Mouse (Mus musculus) ES-Bruce4 (cell line): Measurements from ENCODE around the gene Cep83. TPM values are rescaled to one million over a fixed set of nuclear protein-coding genes. Genes with fewer than 3 reads are reported as not detected.

Experiments used
- H3K27ac ChIP-seq: 2 replicates; pipeline ENCODE4 v1.5.1; 2012; ENCODE audit warnings: low read length, inconsistent platforms; ENCODE audit not compliant: insufficient read depth
- H3K27me3 ChIP-seq: 2 replicates; pipeline ENCODE4 v1.6.1; 2012; ENCODE audit warnings: mild to moderate bottlenecking, low read length, inconsistent platforms; ENCODE audit not compliant: control insufficient read depth, poor library complexity, insufficient read depth, severe bottlenecking
- H3K36me3 ChIP-seq: 2 replicates; pipeline ENCODE4 v1.6.1; 2012; ENCODE audit warnings: inconsistent platforms, mild to moderate bottlenecking, low read length, moderate library complexity; ENCODE audit not compliant: control insufficient read depth, poor library complexity, insufficient read depth, severe bottlenecking
- H3K4me1 ChIP-seq: one replicate; pipeline ENCODE4 v1.8.1; 2011; ENCODE audit warnings: low read length; ENCODE audit not compliant: control insufficient read depth, insufficient read depth
- H3K4me3 ChIP-seq: 2 replicates; pipeline ENCODE4 v1.5.1; 2011; ENCODE audit warnings: low read depth, mild to moderate bottlenecking, low read length
- H3K9ac ChIP-seq: 2 replicates; pipeline ENCODE4 v1.6.1; 2012; ENCODE audit warnings: low read depth, mild to moderate bottlenecking, inconsistent platforms; ENCODE audit not compliant: poor library complexity, severe bottlenecking
- H3K9me3 ChIP-seq: replicated peaks from 2 replicates; pipeline ENCODE4 v1.6.1; 2012; ENCODE audit warnings: mild to moderate bottlenecking, low read length, inconsistent platforms; ENCODE audit not compliant: control insufficient read depth, poor library complexity, insufficient read depth, severe bottlenecking
- CTCF ChIP-seq: IDR thresholded peaks from one replicate; pipeline ENCODE4 v1.8.1; 2011; ENCODE audit warnings: low read depth, low read length
- EP300 ChIP-seq: IDR thresholded peaks from 2 replicates; pipeline ENCODE4 v1.6.1; 2011; ENCODE audit warnings: low read depth, low read length; ENCODE audit not compliant: insufficient read depth
- POLR2A ChIP-seq: IDR thresholded peaks from one replicate; pipeline ENCODE4 v1.8.1; 2011; ENCODE audit warnings: low read length; ENCODE audit not compliant: insufficient read depth
- polyA plus RNA-seq: library from polyadenylated mRNA; stranded (reverse); fragments of >200 nt; gene quantifications from 2 replicates; pipeline ENCODE4 v1.2.4, GENCODE M21; 2011; ENCODE audit warnings: low read depth; ENCODE audit not compliant: missing spikeins, insufficient read depth, insufficient read length

Cep83 gene
- polyA plus RNA-seq, 1 experiment, result 52.7 TPM

GRCm38 (mm10) chr10:94687801-94688419, 544 bp upstream of the Cep83 start:
- H3K36me3 ChIP-seq, result no peaks in the 10 kb centered on the region
- peaks cover 8% of the 10 kb centered on the region for H3K9me3 ChIP-seq
- H3K4me1 ChIP-seq, result no peaks in the 10 kb centered on the region
- peak overlapping the region; percentile 80 for H3K4me3 ChIP-seq
- H3K27me3 ChIP-seq, result no peaks in the 10 kb centered on the region
- peak overlapping the region; percentile 86 for H3K9ac ChIP-seq
- H3K27ac ChIP-seq, result 0 out of 2 replicates have a peak overlapping the region, but pooled peaks have one; percentile 20
- TF ChIP-seq EP300, result no peak
- no peak for TF ChIP-seq CTCF
- TF ChIP-seq POLR2A, result no peak

GRCm38 (mm10) chr10:94689176-94689510, 689 bp downstream of the Cep83 start:
- Histone ChIP-seq H3K9ac (peak overlapping the region; percentile 86), H3K36me3 (no peaks in the 10 kb centered on the region), H3K27ac (peak overlapping the region; percentile 48; the same call in 1 of the 2 replicates), H3K4me1 (no peaks in the 10 kb centered on the region), H3K9me3 (peaks cover 12% of the 10 kb centered on the region), H3K27me3 (no peaks in the 10 kb centered on the region), H3K4me3 (peak overlapping the region; percentile 94)
- TF ChIP-seq POLR2A (no peak), CTCF (no peak), EP300 (no peak)

GRCm38 (mm10) chr10:94690376-94690775, 1.9 kb downstream of the Cep83 start:
- Histone ChIP-seq H3K4me3 (no peak overlapping the region), H3K27ac (no peak overlapping the region), H3K36me3 (no peaks in the 10 kb centered on the region), H3K9me3 (peaks cover 20% of the 10 kb centered on the region), H3K27me3 (no peaks in the 10 kb centered on the region), H3K9ac (no peak overlapping the region), H3K4me1 (no peaks in the 10 kb centered on the region)
- TF ChIP-seq CTCF, result no peak
- TF ChIP-seq POLR2A, result no peak
- TF ChIP-seq EP300, result no peak

GRCm38 (mm10) chr10:94692163-94692562, 3.7 kb downstream of the Cep83 start:
- Histone ChIP-seq H3K4me3 (no peak overlapping the region), H3K36me3 (no peaks in the 10 kb centered on the region), H3K9me3 (peaks cover 20% of the 10 kb centered on the region), H3K27ac (no peak overlapping the region), H3K9ac (no peak overlapping the region), H3K27me3 (no peaks in the 10 kb centered on the region), H3K4me1 (no peaks in the 10 kb centered on the region)
- no peak for TF ChIP-seq POLR2A
- no peak for TF ChIP-seq EP300
- TF ChIP-seq CTCF, result no peak

GRCm38 (mm10) chr10:94705643-94706258, 17.3 kb downstream of the Cep83 start:
- Histone ChIP-seq H3K36me3 (no peaks in the 10 kb centered on the region), H3K4me1 (peaks cover 2% of the 10 kb centered on the region), H3K4me3 (no peak overlapping the region), H3K9me3 (peaks cover 3% of the 10 kb centered on the region), H3K9ac (no peak overlapping the region), H3K27ac (no peak overlapping the region; the same call in 1 of the 2 replicates), H3K27me3 (no peaks in the 10 kb centered on the region)
- TF ChIP-seq POLR2A (no peak), CTCF (no peak), EP300 (no peak)

GRCm38 (mm10) chr10:94706695-94707094, 18.2 kb downstream of the Cep83 start:
- Histone ChIP-seq H3K9me3 (peaks cover 3% of the 10 kb centered on the region), H3K27ac (no peak overlapping the region), H3K9ac (no peak overlapping the region), H3K36me3 (no peaks in the 10 kb centered on the region), H3K4me3 (no peak overlapping the region), H3K27me3 (no peaks in the 10 kb centered on the region), H3K4me1 (peaks cover 2% of the 10 kb centered on the region)
- TF ChIP-seq CTCF (no peak), EP300 (peak; percentile 37; the same call in 1 of the 2 replicates), POLR2A (no peak)
